21 mouse cellular contexts compared by ENCODE assay signal in the genomic region with DNA sequence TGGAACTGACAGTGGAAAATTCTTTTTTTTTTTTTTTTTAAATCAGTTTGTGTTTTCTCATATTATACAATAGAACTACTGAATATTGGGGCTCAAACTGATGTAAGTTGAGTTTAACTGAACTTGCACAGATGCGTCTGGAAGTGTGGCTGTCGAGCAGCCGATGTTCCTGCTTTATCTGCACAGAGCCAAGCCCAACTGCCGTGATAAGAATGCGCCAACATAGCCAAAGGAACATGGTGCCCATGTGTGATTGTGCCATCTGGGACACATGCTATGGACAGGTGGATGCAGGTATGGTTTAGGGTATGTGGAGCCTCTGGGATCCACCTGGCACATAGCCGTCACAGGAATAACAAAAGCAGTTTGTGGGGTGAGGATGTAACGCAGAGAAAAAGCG. TPM values are rescaled to one million over a fixed set of nuclear protein-coding genes. Genes with fewer than 3 reads are reported as not detected.
DNase-seq lines count a peak whose midpoint lies in the region; ATAC-seq and TF ChIP-seq lines count a peak whose summit lies in the region.
"Had no signal": no experiment of that assay in that cellular context is flagged by ENCODE, and none has a peak within 500 bp of the region (broad histone marks: within the 10 kb centered on the region; RNA-seq: fewer than 3 reads in every experiment).

No protein-coding gene starts in this region.

- WGBS in bone marrow, adult 2 months = 67% methylated on average over 8 of the region's 8 CpGs
- WGBS in liver, embryonic 12.5 days (ENCODE audit: insufficient replicate concordance) = 37% methylated on average over 8 of the region's 8 CpGs

- DNase-seq in MEL (ENCODE audit: low read depth, low spot score) = peak; percentile 91
- no peak for DNase-seq in adrenal gland, postnatal 36 days
- DNase-seq in retina, embryonic 14.5 days (ENCODE audit: low spot score) = no peak
- DNase-seq in thymus, postnatal 14 days = no peak
- DNase-seq: adrenal gland, adult 8-10 months; cerebellum, adult 11 months; cerebellum, postnatal 10 days; kidney, adult 8-10 months; kidney, postnatal 10 days had no signal

- peaks cover 0 to 26% of the 10 kb centered on the region in 2 experiments; a peak in 2 of 4 replicates for H3K36me3 ChIP-seq in MEL (ENCODE audit: control insufficient read depth in 1 of 2, insufficient read depth in 2 of 2, low read length in 2 of 2)
- H3K36me3 ChIP-seq in liver, embryonic 12.5 days = no peaks in the 10 kb centered on the region
- H3K36me3 ChIP-seq: embryonic facial prominence, embryonic 12.5 days; intestine, embryonic 15.5 days; limb, embryonic 15.5 days; stomach, embryonic 15.5 days had no signal

- no peak for TF ChIP-seq RAD21 in MEL (IDR thresholded peaks at IDR 0.05; ENCODE audit: low read depth, low read length)

- ATAC-seq in liver, embryonic 12.5 days = peak; percentile 65
- ATAC-seq in megakaryocyte progenitor cell, adult 5-6 weeks (replicated peaks; ENCODE audit: poor library complexity) = peak; percentile 64
- ATAC-seq: forebrain, embryonic 13.5 days; hindbrain, embryonic 16.5 days; intestine, embryonic 15.5 days; midbrain, embryonic 16.5 days had no signal

- peak overlapping the region; percentile 46 for H3K4me2 ChIP-seq in liver, embryonic 12.5 days
- H3K4me2 ChIP-seq: embryonic facial prominence, embryonic 12.5 days; forebrain, embryonic 13.5 days; limb, embryonic 15.5 days had no signal

- peak overlapping the region; percentile 67 to 71 for H3K4me3 ChIP-seq in MEL (ENCODE audit: control insufficient read depth in 1 of 2, insufficient read depth in 1 of 2, low read depth in 2 of 2, low read length in 2 of 2)
- H3K4me3 ChIP-seq in bone marrow, adult 2 months (replicated peaks; ENCODE audit: control insufficient read depth, low read depth, low read length) = peak overlapping the region; percentile 54
- no peak overlapping the region for H3K4me3 ChIP-seq in liver, embryonic 12.5 days
- H3K4me3 ChIP-seq: embryonic facial prominence, embryonic 12.5 days; forebrain, embryonic 13.5 days; heart, embryonic 10.5 days; intestine, embryonic 15.5 days; left cerebral cortex, adult 2 months; limb, embryonic 15.5 days had no signal

- peak overlapping the region; percentile 92 for H3K27ac ChIP-seq in MEL (ENCODE audit: control insufficient read depth, low read depth, low read length)
- H3K27ac ChIP-seq in bone marrow, adult 2 months (ENCODE audit: control insufficient read depth, insufficient read depth, low read depth, low read length, poor library complexity) = peak overlapping the region; percentile 61; the same call in 1 of the 2 replicates
- peak overlapping the region; percentile 56; the same call in 1 of the 2 replicates for H3K27ac ChIP-seq in liver, embryonic 12.5 days
- H3K27ac ChIP-seq: embryonic facial prominence, embryonic 12.5 days; forebrain, embryonic 13.5 days; heart, embryonic 10.5 days; intestine, embryonic 15.5 days; left cerebral cortex, adult 2 months; limb, embryonic 15.5 days; stomach, embryonic 15.5 days had no signal

- peak; percentile 99 to 100 for TF ChIP-seq EP300 in MEL (IDR thresholded peaks at IDR 0.05; ENCODE audit: low read depth in 1 of 2, low read length in 2 of 2)

- TF ChIP-seq CTCF in MEL (IDR thresholded peaks at IDR 0.05 in 2 of 3, conservative IDR thresholded peaks at IDR 0.05 in 1 of 3; ENCODE audit: control insufficient read depth in 1 of 3, insufficient read depth in 1 of 3, low read depth in 2 of 3, low read length in 3 of 3, poor library complexity in 1 of 3, severe bottlenecking in 1 of 3) = no peak; a peak in 1 of 6 replicates
- no peak for TF ChIP-seq CTCF in bone marrow, adult 2 months (IDR thresholded peaks at IDR 0.05; ENCODE audit: control insufficient read depth, insufficient read depth, low read length)

- peaks cover 23 to 35% of the 10 kb centered on the region in 2 experiments for H3K4me1 ChIP-seq in MEL (ENCODE audit: control insufficient read depth in 1 of 2, insufficient read depth in 2 of 2, low read length in 2 of 2)
- peaks cover 3% of the 10 kb centered on the region; the same call in 1 of the 2 replicates for H3K4me1 ChIP-seq in bone marrow, adult 2 months (ENCODE audit: control insufficient read depth, insufficient read depth, low read length)
- H3K4me1 ChIP-seq in liver, embryonic 12.5 days = peaks cover 58% of the 10 kb centered on the region
- H3K4me1 ChIP-seq: forebrain, embryonic 13.5 days had no signal

- H3K79me2 ChIP-seq in MEL (ENCODE audit: control insufficient read depth, insufficient read depth, low read length, poor library complexity) = peaks cover 6% of the 10 kb centered on the region

- no peaks in the 10 kb centered on the region for H3K27me3 ChIP-seq in MEL (ENCODE audit: control insufficient read depth in 1 of 2, insufficient read depth in 2 of 2, low read length in 2 of 2)
- H3K27me3 ChIP-seq in liver, embryonic 12.5 days (replicated peaks) = 0 out of 2 replicates have a peak, but pooled peaks cover 9% of the 10 kb centered on the region
- H3K27me3 ChIP-seq: embryonic facial prominence, embryonic 12.5 days; intestine, embryonic 15.5 days; stomach, embryonic 15.5 days had no signal

- H3K9me3 ChIP-seq in MEL (replicated peaks; ENCODE audit: insufficient read depth, low read length) = no peaks in the 10 kb centered on the region
- peaks cover 9% of the 10 kb centered on the region; the same call in 1 of the 2 replicates for H3K9me3 ChIP-seq in liver, embryonic 12.5 days (replicated peaks)
- H3K9me3 ChIP-seq: intestine, embryonic 15.5 days; limb, embryonic 15.5 days; stomach, embryonic 15.5 days had no signal

- peak in 1 of 2 experiments; percentile 54; a peak in 1 of 4 replicates for TF ChIP-seq POLR2A in MEL (IDR thresholded peaks at IDR 0.05; ENCODE audit: control insufficient read depth in 1 of 2, insufficient read depth in 1 of 2, low read depth in 1 of 2, low read length in 2 of 2, poor library complexity in 1 of 2)
- TF ChIP-seq POLR2A in bone marrow, adult 2 months (IDR thresholded peaks at IDR 0.05; ENCODE audit: borderline replicate concordance, control insufficient read depth, low read depth, low read length) = no peak

- peak overlapping the region; percentile 77 for H3K9ac ChIP-seq in MEL (ENCODE audit: control insufficient read depth, low read depth, low read length, poor library complexity, severe bottlenecking)
- H3K9ac ChIP-seq in liver, embryonic 12.5 days = no peak overlapping the region
- H3K9ac ChIP-seq: embryonic facial prominence, embryonic 12.5 days; forebrain, embryonic 13.5 days; intestine, embryonic 15.5 days; limb, embryonic 15.5 days; stomach, embryonic 15.5 days had no signal

TF ChIP-seq in MEL, 35 proteins besides CTCF, POLR2A, EP300 and RAD21 (continues in another document):
- no peak for TF ChIP-seq E2F4 (IDR thresholded peaks at IDR 0.05; ENCODE audit: borderline replicate concordance, low read depth, low read length)
- TF ChIP-seq GABPA (IDR thresholded peaks at IDR 0.05; ENCODE audit: low read depth, low read length) = no peak
- TF ChIP-seq MEF2A (IDR thresholded peaks at IDR 0.05; ENCODE audit: extremely low read depth, insufficient replicate concordance, low read depth, low read length, poor library complexity, severe bottlenecking) = 0 out of 2 replicates have a peak, but pooled peaks have one; percentile 56
- TF ChIP-seq MYB (IDR thresholded peaks at IDR 0.05; ENCODE audit: low read depth, low read length) = peak; percentile 98
- no peak for TF ChIP-seq POLR2AphosphoS5 (IDR thresholded peaks at IDR 0.05; ENCODE audit: borderline replicate concordance, low read depth, low read length)

RNA-seq across cellular contexts. Expression of a gene that starts 1.9 kb away (rescaled TPM):
- 42.2 and 60.3 TPM in 2 replicates for total RNA-seq in MEL (2012; rRNA removed)
- 10 to 100 TPM in 1 of 2 experiments, not detected in 1; 51.4 TPM for polyA plus RNA-seq in MEL (2012; ENCODE audit: insufficient read depth in 1 of 2, insufficient read length in 2 of 2, low read depth in 1 of 2, low replicate concordance in 2 of 2, missing spikeins in 1 of 2)
- 55.3 and 57.2 TPM in 2 replicates for polyA plus RNA-seq in bone marrow, adult 2 months (2011; ENCODE audit: insufficient read depth, insufficient read length, low replicate concordance, missing spikeins)
- polyA plus RNA-seq in liver, embryonic 12.5 days (2016; fragmentation: Nextera tagmentation; extraction: Ambion mirVana) = 8.7 and 11.0 TPM in 2 replicates
- total RNA-seq in megakaryocyte progenitor cell, adult 5-6 weeks (2015) = 12.2 and 28.8 TPM in 2 replicates
- total RNA-seq in megakaryocyte progenitor cell, adult 5-6 weeks (2017) = 5.2 and 10.8 TPM in 2 replicates
- 10 to 100 TPM; 60.2 to 64.9 TPM for total RNA-seq in adrenal gland, postnatal 36 days (2021)

RNA-seq across cellular contexts. Expression of a gene that starts 16.5 kb away (rescaled TPM):
- total RNA-seq in MEL (2012; rRNA removed) = 79.9 and 94.7 TPM in 2 replicates
- 100 to 1,000 TPM; 106 to 128 TPM for polyA plus RNA-seq in MEL (2012; ENCODE audit: insufficient read depth in 1 of 2, insufficient read length in 2 of 2, low read depth in 1 of 2, low replicate concordance in 2 of 2, missing spikeins in 1 of 2)
- 72.6 and 139 TPM in 2 replicates for polyA plus RNA-seq in bone marrow, adult 2 months (2011; ENCODE audit: insufficient read depth, insufficient read length, low replicate concordance, missing spikeins)
- 40.5 and 40.6 TPM in 2 replicates for polyA plus RNA-seq in liver, embryonic 12.5 days (2016; fragmentation: Nextera tagmentation; extraction: Ambion mirVana)
- 129 and 133 TPM in 2 replicates for total RNA-seq in megakaryocyte progenitor cell, adult 5-6 weeks (2015)
- total RNA-seq in megakaryocyte progenitor cell, adult 5-6 weeks (2017) = 98.9 and 105 TPM in 2 replicates
- total RNA-seq in adrenal gland, postnatal 36 days (2021) = 1 to 10 TPM; 1.8 to 3.2 TPM

RNA-seq across cellular contexts. Expression of a gene that starts 43.3 kb away (rescaled TPM):
- total RNA-seq in MEL (2012; rRNA removed) = 17.0 and 17.5 TPM in 2 replicates
- polyA plus RNA-seq in MEL (2012; ENCODE audit: insufficient read depth in 1 of 2, insufficient read length in 2 of 2, low read depth in 1 of 2, low replicate concordance in 2 of 2, missing spikeins in 1 of 2) = 10 to 100 TPM in 1 of 2 experiments, not detected in 1; 16.1 TPM
- 4.4 and 11.8 TPM in 2 replicates for polyA plus RNA-seq in bone marrow, adult 2 months (2011; ENCODE audit: insufficient read depth, insufficient read length, low replicate concordance, missing spikeins)
- 0.96 and 1.3 TPM in 2 replicates for polyA plus RNA-seq in liver, embryonic 12.5 days (2016; fragmentation: Nextera tagmentation; extraction: Ambion mirVana)
- total RNA-seq in megakaryocyte progenitor cell, adult 5-6 weeks (2015) = 11.7 and 11.9 TPM in 2 replicates
- total RNA-seq in megakaryocyte progenitor cell, adult 5-6 weeks (2017) = 28.0 and 29.8 TPM in 2 replicates
- 1 to 10 TPM; 4.1 to 5.9 TPM for total RNA-seq in adrenal gland, postnatal 36 days (2021)

RNA-seq across cellular contexts. Expression of a gene that starts 49.1 kb away (rescaled TPM):
- 1.6 and 2.6 TPM in 2 replicates for total RNA-seq in MEL (2012; rRNA removed)
- 10 to 100 TPM in 1 of 2 experiments, not detected in 1; 22.6 TPM for polyA plus RNA-seq in MEL (2012; ENCODE audit: insufficient read depth in 1 of 2, insufficient read length in 2 of 2, low read depth in 1 of 2, low replicate concordance in 2 of 2, missing spikeins in 1 of 2)
- 7.3 and 8.7 TPM in 2 replicates for polyA plus RNA-seq in bone marrow, adult 2 months (2011; ENCODE audit: insufficient read depth, insufficient read length, low replicate concordance, missing spikeins)
- 10.5 and 11.4 TPM in 2 replicates for polyA plus RNA-seq in liver, embryonic 12.5 days (2016; fragmentation: Nextera tagmentation; extraction: Ambion mirVana)
- 0.64 and 1.1 TPM in 2 replicates for total RNA-seq in megakaryocyte progenitor cell, adult 5-6 weeks (2015)
- 0.71 TPM in 1 of 2 replicates, not detected in the other for total RNA-seq in megakaryocyte progenitor cell, adult 5-6 weeks (2017)
- total RNA-seq in adrenal gland, postnatal 36 days (2021) = 10 to 100 TPM; 37.5 to 49.6 TPM

Comparison
In these comparisons a context has a peak if more than half of its experiments do, and no peak if none do; other contexts are left out.
1. RNA of a gene that starts 16.5 kb away (total RNA-seq): 98.9 to 133 TPM in megakaryocyte progenitor cell, adult 5-6 weeks and 79.9 to 94.7 TPM in MEL; 1.8 to 3.2 TPM in adrenal gland, postnatal 36 days; every median in the first group is over 10 times any median in the second.
2. Peak in every context shown above with its lines, with median percentiles within 50 percentile points of each other: H3K27ac ChIP-seq.